Mouse (Mus musculus) myocyte (in vitro differentiated cells): ENCODE data around the gene Lnx2. TPM values are rescaled to one million over a fixed set of nuclear protein-coding genes. Genes with fewer than 3 reads are reported as not detected.

Experiments
- H3K27me3 ChIP-seq: one replicate; pipeline ENCODE4 v1.6.1; 2011; ENCODE audit not compliant: control insufficient read depth, insufficient read depth, insufficient read length
- H3K36me3 ChIP-seq: one replicate; pipeline ENCODE4 v1.6.1; 2011; ENCODE audit not compliant: control insufficient read depth, insufficient read depth
- H3K4me2 ChIP-seq: one replicate; pipeline ENCODE4 v1.6.1; 2011; ENCODE audit warnings: low read depth, control low read depth
- H3K4me3 ChIP-seq: one replicate; pipeline ENCODE4 v1.5.1; 2011; ENCODE audit warnings: mild to moderate bottlenecking, control low read depth, moderate library complexity
- H3K79me2 ChIP-seq: one replicate; pipeline ENCODE4 v1.6.1; 2011; ENCODE audit not compliant: control insufficient read depth, insufficient read depth
- H3ac ChIP-seq: one replicate; pipeline ENCODE4 v1.6.1; 2011; ENCODE audit not compliant: control insufficient read depth, insufficient read length
- CEBPB ChIP-seq: IDR thresholded peaks from 2 replicates; pipeline ENCODE4 v1.6.1; 2011; ENCODE audit warnings: mild to moderate bottlenecking, moderate library complexity; ENCODE audit not compliant: poor library complexity, insufficient read depth, severe bottlenecking
- E2F4 ChIP-seq: IDR thresholded peaks from one replicate; pipeline ENCODE4 v1.6.1; 2011; ENCODE audit warnings: mild to moderate bottlenecking, control low read depth, moderate library complexity; ENCODE audit not compliant: insufficient read depth
- MAX ChIP-seq: IDR thresholded peaks from one replicate; pipeline ENCODE4 v1.6.1; 2011; ENCODE audit warnings: low read depth, mild to moderate bottlenecking, control low read depth
- MYOD1 ChIP-seq, 3 experiments: IDR thresholded peaks; one replicate each; pipeline ENCODE4 v1.6.1; 2011; ENCODE audit warnings: control low read depth in 2 of 3, low read depth in 2 of 3, mild to moderate bottlenecking in 2 of 3, moderate library complexity in 1 of 3; ENCODE audit not compliant: insufficient read length in 2 of 3, control insufficient read depth in 1 of 3
- MYOG ChIP-seq, 3 experiments: IDR thresholded peaks; one replicate each; pipeline ENCODE4 v1.6.1; 2011; ENCODE audit warnings: control low read depth in 2 of 3, low read depth in 2 of 3, mild to moderate bottlenecking in 2 of 3; ENCODE audit not compliant: insufficient read length in 2 of 3, control insufficient read depth in 1 of 3, insufficient read depth in 1 of 3
- POLR2A ChIP-seq: IDR thresholded peaks from one replicate; pipeline ENCODE4 v1.6.1; 2011; ENCODE audit warnings: low read depth, mild to moderate bottlenecking, control low read depth, moderate library complexity; ENCODE audit not compliant: insufficient read length
- POLR2AphosphoS2 ChIP-seq: IDR thresholded peaks from one replicate; pipeline ENCODE4 v1.6.1; 2011; ENCODE audit warnings: low read depth, control low read depth; ENCODE audit not compliant: insufficient read length
- REST ChIP-seq: IDR thresholded peaks from one replicate; pipeline ENCODE4 v1.6.1; 2011; ENCODE audit warnings: mild to moderate bottlenecking, control low read depth, moderate library complexity; ENCODE audit not compliant: insufficient read depth, insufficient read length
- SRF ChIP-seq: IDR thresholded peaks from one replicate; pipeline ENCODE4 v1.6.1; 2011; ENCODE audit warnings: low read depth; ENCODE audit not compliant: control insufficient read depth, insufficient read length
- TCF12 ChIP-seq: IDR thresholded peaks from one replicate; pipeline ENCODE4 v1.6.1; 2011; ENCODE audit warnings: mild to moderate bottlenecking, control low read depth; ENCODE audit not compliant: poor library complexity, insufficient read depth, severe bottlenecking
- TCF3 ChIP-seq: IDR thresholded peaks from one replicate; pipeline ENCODE4 v1.6.1; 2011; ENCODE audit warnings: low read depth, control low read depth; ENCODE audit not compliant: insufficient read length
- USF1 ChIP-seq: IDR thresholded peaks from one replicate; pipeline ENCODE4 v1.6.1; 2011; ENCODE audit warnings: low read depth, mild to moderate bottlenecking, control low read depth, moderate library complexity
- polyA plus RNA-seq: library from polyadenylated mRNA; unstranded; fragments of >200 nt; fragmentation: generic; extraction: Trizol; gene quantifications from one replicate; pipeline ENCODE4 v1.2.1, GENCODE M21; 2012; ENCODE audit warnings: missing spikeins

Lnx2 gene
- polyA plus RNA-seq, 1 experiment, result 2.2 TPM

GRCm38 (mm10) chr5:147050816-147051499 is 25.4 kb downstream of the Lnx2 start:
- TF ChIP-seq TCF12 (no peak), SRF (no peak), CEBPB (no peak), MAX (no peak)
- no peaks in the 10 kb centered on the region for H3K79me2 ChIP-seq
- no peak overlapping the region for H3K4me3 ChIP-seq
- no peaks in the 10 kb centered on the region for H3K36me3 ChIP-seq
- no peaks in the 10 kb centered on the region for H3K27me3 ChIP-seq
- H3ac ChIP-seq, result no peak overlapping the region
- no peak overlapping the region for H3K4me2 ChIP-seq

DNA sequence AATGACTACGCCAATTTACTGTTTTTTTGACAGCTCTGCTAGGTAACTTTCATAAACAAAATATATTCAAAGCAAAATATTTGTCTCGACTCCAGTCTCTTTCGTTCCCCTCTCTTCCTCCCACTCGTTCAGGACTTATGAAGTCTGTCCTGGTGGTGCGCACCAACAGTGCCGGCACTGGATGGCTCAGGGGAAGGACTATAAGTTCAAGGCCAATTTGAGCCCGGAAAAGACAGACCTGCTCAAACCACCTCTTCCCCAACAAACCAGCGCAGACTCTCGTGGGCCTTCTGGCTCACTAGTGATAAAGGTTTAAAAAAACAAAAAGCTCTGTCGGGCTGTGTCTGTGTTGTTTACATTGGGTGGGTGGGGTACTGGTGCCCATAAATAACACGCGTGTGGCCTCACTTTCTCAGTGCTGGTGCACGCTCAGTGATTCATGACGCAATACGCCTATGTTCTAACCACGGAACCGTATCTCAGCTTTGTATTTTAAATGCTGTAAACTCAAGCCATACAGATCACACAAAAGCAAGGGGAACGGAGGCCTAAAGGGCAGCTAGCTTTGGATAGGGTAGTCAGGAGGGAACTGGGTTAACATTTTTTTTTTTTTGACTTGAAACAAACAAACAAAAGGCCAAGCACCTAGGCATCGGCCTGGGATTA is 26.7 kb downstream of the Lnx2 start:
- no peak for TF ChIP-seq TCF12
- TF ChIP-seq CEBPB, result no peak
- Histone ChIP-seq H3ac (no peak overlapping the region), H3K36me3 (no peaks in the 10 kb centered on the region), H3K79me2 (no peaks in the 10 kb centered on the region), H3K4me2 (no peak overlapping the region), H3K4me3 (no peak overlapping the region), H3K27me3 (no peaks in the 10 kb centered on the region)

GRCm38 (mm10) chr5:147045929-147046328 is 30.5 kb downstream of the Lnx2 start:
- Histone ChIP-seq H3K4me2 (no peak overlapping the region), H3ac (no peak overlapping the region), H3K79me2 (no peaks in the 10 kb centered on the region), H3K27me3 (no peaks in the 10 kb centered on the region), H3K4me3 (no peak overlapping the region), H3K36me3 (no peaks in the 10 kb centered on the region)
- TF ChIP-seq MYOD1 (IDR thresholded peaks at IDR 0.05; ENCODE audit: control insufficient read depth in 1 of 3, insufficient read length in 2 of 3, low read depth in 2 of 3) (no peak), E2F4 (no peak), TCF3 (no peak), SRF (no peak), TCF12 (no peak), MYOG (IDR thresholded peaks at IDR 0.05; ENCODE audit: control insufficient read depth in 1 of 3, insufficient read depth in 1 of 3, insufficient read length in 2 of 3, low read depth in 2 of 3) (no peak), USF1 (no peak), POLR2AphosphoS2 (no peak), REST (no peak), CEBPB (no peak), POLR2A (no peak), MAX (no peak)

- no peak overlapping the region for H3ac ChIP-seq
- H3K4me2 ChIP-seq, result no peak overlapping the region
- no peak for TF ChIP-seq CEBPB
- no peaks in the 10 kb centered on the region for H3K36me3 ChIP-seq
- H3K27me3 ChIP-seq, result no peaks in the 10 kb centered on the region
- no peak overlapping the region for H3K4me3 ChIP-seq
- no peaks in the 10 kb centered on the region for H3K79me2 ChIP-seq
These were observed 31.1 kb downstream of the Lnx2 start for GRCm38 (mm10) chr5:147045311-147045710.

- Histone ChIP-seq H3K79me2 (no peaks in the 10 kb centered on the region), H3ac (no peak overlapping the region), H3K4me2 (no peak overlapping the region), H3K27me3 (no peaks in the 10 kb centered on the region), H3K36me3 (no peaks in the 10 kb centered on the region), H3K4me3 (no peak overlapping the region)
- TF ChIP-seq POLR2A (no peak), TCF3 (no peak), TCF12 (no peak), MYOD1 (IDR thresholded peaks at IDR 0.05; ENCODE audit: control insufficient read depth in 1 of 3, insufficient read length in 2 of 3, low read depth in 2 of 3) (no peak), POLR2AphosphoS2 (no peak), REST (no peak), CEBPB (no peak), MYOG (IDR thresholded peaks at IDR 0.05; ENCODE audit: control insufficient read depth in 1 of 3, insufficient read depth in 1 of 3, insufficient read length in 2 of 3, low read depth in 2 of 3) (no peak), E2F4 (no peak), MAX (no peak)
These were observed 33.0 kb downstream of the Lnx2 start for GRCm38 (mm10) chr5:147043240-147043844.
